Comparison of ENCODE assay signal across 8 mouse cellular contexts in genomic region chr9:28261078-28261753, GRCm38 (mm10).
DNase-seq lines count a peak whose midpoint lies in the region; ATAC-seq and TF ChIP-seq lines count a peak whose summit lies in the region.

No protein-coding gene starts in this region.

- DNase-seq in CH12.LX (ENCODE audit: extremely low read depth) = peak; percentile 58
- DNase-seq in embryonic facial prominence, embryonic 14.5 days (ENCODE audit: low spot score) = peak; percentile 63
- peak; percentile 10 to 50 for DNase-seq in heart, adult 9 months (ENCODE audit: low spot score in 2 of 2)
- peak; percentile 39 for DNase-seq in liver, embryonic 11.5 days (ENCODE audit: low spot score)
- peak; percentile 33 for DNase-seq in thymus, postnatal 14 days

- H3K27ac ChIP-seq in CH12.LX (ENCODE audit: insufficient read depth, low read depth) = no peak overlapping the region
- H3K27ac ChIP-seq in bone marrow, adult 2 months (ENCODE audit: control insufficient read depth, insufficient read depth, low read depth, low read length, poor library complexity) = no peak overlapping the region
- no peak overlapping the region for H3K27ac ChIP-seq in embryonic facial prominence, embryonic 14.5 days (replicated peaks; ENCODE audit: low read depth, low read length)
- H3K27ac ChIP-seq in kidney, embryonic 16.5 days (ENCODE audit: low read length) = no peak overlapping the region
- H3K27ac ChIP-seq in liver, embryonic 11.5 days (ENCODE audit: low read depth, low read length) = no peak overlapping the region
- no peak overlapping the region for H3K27ac ChIP-seq in neural tube, embryonic 13.5 days (replicated peaks)

- no peak overlapping the region for H3K9ac ChIP-seq in CH12.LX (ENCODE audit: insufficient read depth, low read depth)
- H3K9ac ChIP-seq in embryonic facial prominence, embryonic 14.5 days (ENCODE audit: low read depth, low read length) = no peak overlapping the region
- no peak overlapping the region for H3K9ac ChIP-seq in kidney, embryonic 16.5 days (replicated peaks; ENCODE audit: low read length)
- H3K9ac ChIP-seq in liver, embryonic 11.5 days (ENCODE audit: low read depth, low read length) = no peak overlapping the region
- H3K9ac ChIP-seq in neural tube, embryonic 13.5 days = no peak overlapping the region

- TF ChIP-seq CTCF in CH12.LX (conservative IDR thresholded peaks at IDR 0.05 in 1 of 2, IDR thresholded peaks at IDR 0.05 in 1 of 2; ENCODE audit: low read depth in 2 of 2, low read length in 2 of 2) = peak in 1 of 2 experiments; percentile 68; a peak in 3 of 4 replicates
- TF ChIP-seq CTCF in bone marrow, adult 2 months (IDR thresholded peaks at IDR 0.05; ENCODE audit: control insufficient read depth, insufficient read depth, low read length) = peak; percentile 37; the same call in 1 of the 2 replicates

- H3K27me3 ChIP-seq in CH12.LX (replicated peaks) = no peaks in the 10 kb centered on the region
- H3K27me3 ChIP-seq in embryonic facial prominence, embryonic 14.5 days (replicated peaks; ENCODE audit: control insufficient read depth, insufficient read depth, low read length) = no peaks in the 10 kb centered on the region
- H3K27me3 ChIP-seq in kidney, embryonic 16.5 days (ENCODE audit: insufficient read depth, low read length) = no peaks in the 10 kb centered on the region
- no peaks in the 10 kb centered on the region for H3K27me3 ChIP-seq in liver, embryonic 11.5 days (replicated peaks; ENCODE audit: control insufficient read depth, insufficient read depth, low read length)
- no peaks in the 10 kb centered on the region; the same call in none of the 2 replicates for H3K27me3 ChIP-seq in neural tube, embryonic 13.5 days

- 23% methylated on average over 7 of the region's 7 CpGs for WGBS in bone marrow, adult 2 months
- WGBS in embryonic facial prominence, embryonic 14.5 days = 18% methylated on average over 7 of the region's 7 CpGs
- WGBS in kidney, embryonic 16.5 days = 21% methylated on average over 7 of the region's 7 CpGs
- WGBS in liver, embryonic 11.5 days = 22% methylated on average over 7 of the region's 7 CpGs
- 16% methylated on average over 7 of the region's 7 CpGs for WGBS in neural tube, embryonic 13.5 days

- TF ChIP-seq RAD21 in CH12.LX (IDR thresholded peaks at IDR 0.05; ENCODE audit: low read depth, low read length) = peak; percentile 73

- dilution Hi-C loops in CH12.LX (cut with MboI; ENCODE audit: extremely low pct_ligation_motif_present, extremely low pct_unique_long_range_greater_than_20kb, low sequenced_read_pairs) = no loop called here

- no peak for TF ChIP-seq EP300 in CH12.LX (IDR thresholded peaks at IDR 0.05; ENCODE audit: low read length)

- H3K9me3 ChIP-seq in CH12.LX (replicated peaks; ENCODE audit: low read length) = peaks cover 31% of the 10 kb centered on the region
- H3K9me3 ChIP-seq in embryonic facial prominence, embryonic 14.5 days (ENCODE audit: control insufficient read depth, low read length) = no peaks in the 10 kb centered on the region
- H3K9me3 ChIP-seq in kidney, embryonic 16.5 days (ENCODE audit: low read length) = no peaks in the 10 kb centered on the region
- H3K9me3 ChIP-seq in liver, embryonic 11.5 days (ENCODE audit: control insufficient read depth, low read length) = no peaks in the 10 kb centered on the region
- H3K9me3 ChIP-seq in neural tube, embryonic 13.5 days = no peaks in the 10 kb centered on the region

- in situ Hi-C loops in CH12.LX (cut with MboI; ENCODE audit: low pct_ligation_motif_present, low pct_unique_long_range_greater_than_20kb, low sequenced_read_pairs) = loop anchor here (25.0 kb wide), 1 partner anchor 849 kb away; no protein-coding TSS in a partner anchor

- no peak for TF ChIP-seq POLR2A in CH12.LX (IDR thresholded peaks at IDR 0.05; ENCODE audit: low read depth, low read length)
- no peak for TF ChIP-seq POLR2A in bone marrow, adult 2 months (IDR thresholded peaks at IDR 0.05; ENCODE audit: borderline replicate concordance, control insufficient read depth, low read depth, low read length)

- no peaks in the 10 kb centered on the region for H3K36me3 ChIP-seq in CH12.LX (replicated peaks in 1 of 2; ENCODE audit: control insufficient read depth in 1 of 2, insufficient read depth in 1 of 2, low read length in 1 of 2)
- H3K36me3 ChIP-seq in embryonic facial prominence, embryonic 14.5 days (ENCODE audit: control insufficient read depth, insufficient read depth, low read length) = no peaks in the 10 kb centered on the region
- no peaks in the 10 kb centered on the region for H3K36me3 ChIP-seq in kidney, embryonic 16.5 days (ENCODE audit: insufficient read depth, low read length)
- H3K36me3 ChIP-seq in liver, embryonic 11.5 days (ENCODE audit: control insufficient read depth, insufficient read depth, low read length) = no peaks in the 10 kb centered on the region
- H3K36me3 ChIP-seq in neural tube, embryonic 13.5 days = no peaks in the 10 kb centered on the region

- H3K79me2 ChIP-seq in CH12.LX (replicated peaks; ENCODE audit: control insufficient read depth, extremely low read depth, insufficient read depth, poor library complexity, severe bottlenecking) = no peaks in the 10 kb centered on the region

- peak; percentile 84; the same call in 1 of the 2 replicates for ATAC-seq in embryonic facial prominence, embryonic 14.5 days (ENCODE audit: low read depth)
- ATAC-seq in kidney, embryonic 16.5 days (ENCODE audit: low FRiP score, low TSS enrichment) = peak; percentile 82
- no peak; the same call in 1 of the 2 replicates for ATAC-seq in liver, embryonic 11.5 days (replicated peaks; ENCODE audit: low FRiP score)
- peak; percentile 91 for ATAC-seq in neural tube, embryonic 13.5 days (ENCODE audit: low read depth)

- no peak overlapping the region for H3K4me2 ChIP-seq in CH12.LX (ENCODE audit: insufficient read depth, low read depth, poor library complexity, severe bottlenecking)
- no peak overlapping the region for H3K4me2 ChIP-seq in embryonic facial prominence, embryonic 14.5 days (ENCODE audit: low read depth, low read length)
- H3K4me2 ChIP-seq in kidney, embryonic 16.5 days (replicated peaks; ENCODE audit: low read depth, low read length) = no peak overlapping the region
- no peak overlapping the region for H3K4me2 ChIP-seq in liver, embryonic 11.5 days
- no peak overlapping the region for H3K4me2 ChIP-seq in neural tube, embryonic 13.5 days

- H3K4me1 ChIP-seq in CH12.LX (ENCODE audit: control insufficient read depth in 1 of 2, insufficient read depth in 2 of 2) = no peaks in the 10 kb centered on the region
- no peaks in the 10 kb centered on the region for H3K4me1 ChIP-seq in bone marrow, adult 2 months (ENCODE audit: control insufficient read depth, insufficient read depth, low read length)
- H3K4me1 ChIP-seq in embryonic facial prominence, embryonic 14.5 days (ENCODE audit: control insufficient read depth, insufficient read depth, low read length) = no peaks in the 10 kb centered on the region
- H3K4me1 ChIP-seq in kidney, embryonic 16.5 days (ENCODE audit: insufficient read depth, low read length) = no peaks in the 10 kb centered on the region
- H3K4me1 ChIP-seq in liver, embryonic 11.5 days (replicated peaks; ENCODE audit: control insufficient read depth, insufficient read depth, low read length) = no peaks in the 10 kb centered on the region
- peaks cover 7% of the 10 kb centered on the region for H3K4me1 ChIP-seq in neural tube, embryonic 13.5 days (replicated peaks)

- H3K4me3 ChIP-seq in CH12.LX (replicated peaks in 1 of 3; ENCODE audit: low read depth in 2 of 3, low read length in 2 of 3, poor library complexity in 1 of 3) = no peak overlapping the region
- no peak overlapping the region for H3K4me3 ChIP-seq in bone marrow, adult 2 months (replicated peaks; ENCODE audit: control insufficient read depth, low read depth, low read length)
- H3K4me3 ChIP-seq in embryonic facial prominence, embryonic 14.5 days (ENCODE audit: low read depth, low read length) = no peak overlapping the region
- no peak overlapping the region for H3K4me3 ChIP-seq in kidney, embryonic 16.5 days (ENCODE audit: low read length)
- no peak overlapping the region for H3K4me3 ChIP-seq in liver, embryonic 11.5 days (ENCODE audit: low read depth, low read length)
- no peak overlapping the region for H3K4me3 ChIP-seq in neural tube, embryonic 13.5 days

TF ChIP-seq in CH12.LX, 34 proteins besides CTCF, POLR2A, EP300 and RAD21:
- TF ChIP-seq MAX (IDR thresholded peaks at IDR 0.05; ENCODE audit: low read length) (no peak), SMC3 (IDR thresholded peaks at IDR 0.05; ENCODE audit: low read depth, low read length) (peak; percentile 47)
